Mouse (Mus musculus) large intestine, adult 2 months (tissue): ENCODE results near the gene Gpr68. TPM values are rescaled to one million over a fixed set of nuclear protein-coding genes. Genes with fewer than 3 reads are reported as not detected.
A peak's percentile ranks its signal among the peaks of the same experiment; 100 is the strongest.

ENCODE experiments used
- DNase-seq: peaks from one replicate; pipeline ENCODE4 v3.0.0-alpha.2; 2012; ENCODE audit warnings: low read depth, low spot score
- WGBS: fragments of 180-500 bp; shearing (Covaris S2); methylation state at CpG from one replicate; pipeline ENCODE4 v1.1.7; 2018; 5-methylcytosine and 5-hydroxymethylcytosine counted together
- polyA plus RNA-seq: library from polyadenylated mRNA; depleted of rRNA; stranded (reverse); fragments of >200 nt; gene quantifications from 2 replicates; pipeline ENCODE4 v1.2.3, GENCODE M21; 2012

Gene Gpr68
- polyA plus RNA-seq, 1 experiment = 3.0 TPM

GRCm38 (mm10) chr12:100925644-100926619, 17.9 kb upstream of the Gpr68 start:
- DNase-seq = peak; percentile 53
- 73% methylated on average over 14 of the region's 14 CpGs for WGBS

- 80% methylated on average over 15 of the region's 15 CpGs for WGBS
These were observed 16.8 kb upstream of the Gpr68 start for GRCm38 (mm10) chr12:100924646-100925339.

GRCm38 (mm10) chr12:100910731-100911130, 2.7 kb upstream of the Gpr68 start:
- no peak for DNase-seq
- 73% methylated on average over 12 of the region's 12 CpGs for WGBS

More at GRCm38 (mm10) chr12:100924646-100925339, 16.8 kb upstream of the Gpr68 start:
- no peak for DNase-seq

DNA sequence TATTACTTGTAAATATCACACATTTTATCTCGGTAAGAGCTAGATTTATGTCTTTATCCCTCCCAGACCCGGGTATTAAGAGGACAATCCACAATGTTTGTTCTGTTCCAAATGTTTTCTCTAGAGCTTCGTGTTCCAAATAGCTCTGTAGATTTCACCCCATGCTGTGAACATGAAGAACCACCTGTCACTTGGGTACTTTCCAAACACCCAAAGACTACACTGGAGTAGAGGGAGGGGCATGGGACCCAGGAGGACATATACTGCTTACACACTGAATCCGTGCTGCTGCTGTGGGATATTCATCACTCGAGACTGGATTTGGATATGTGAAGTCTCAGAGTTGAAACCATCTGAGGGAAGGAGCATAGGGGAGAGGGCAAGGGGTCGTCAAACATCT, 1.8 kb upstream of the Gpr68 start:
- 21% methylated on average over 6 of the region's 6 CpGs for WGBS
- peak; percentile 28 for DNase-seq

DNA sequence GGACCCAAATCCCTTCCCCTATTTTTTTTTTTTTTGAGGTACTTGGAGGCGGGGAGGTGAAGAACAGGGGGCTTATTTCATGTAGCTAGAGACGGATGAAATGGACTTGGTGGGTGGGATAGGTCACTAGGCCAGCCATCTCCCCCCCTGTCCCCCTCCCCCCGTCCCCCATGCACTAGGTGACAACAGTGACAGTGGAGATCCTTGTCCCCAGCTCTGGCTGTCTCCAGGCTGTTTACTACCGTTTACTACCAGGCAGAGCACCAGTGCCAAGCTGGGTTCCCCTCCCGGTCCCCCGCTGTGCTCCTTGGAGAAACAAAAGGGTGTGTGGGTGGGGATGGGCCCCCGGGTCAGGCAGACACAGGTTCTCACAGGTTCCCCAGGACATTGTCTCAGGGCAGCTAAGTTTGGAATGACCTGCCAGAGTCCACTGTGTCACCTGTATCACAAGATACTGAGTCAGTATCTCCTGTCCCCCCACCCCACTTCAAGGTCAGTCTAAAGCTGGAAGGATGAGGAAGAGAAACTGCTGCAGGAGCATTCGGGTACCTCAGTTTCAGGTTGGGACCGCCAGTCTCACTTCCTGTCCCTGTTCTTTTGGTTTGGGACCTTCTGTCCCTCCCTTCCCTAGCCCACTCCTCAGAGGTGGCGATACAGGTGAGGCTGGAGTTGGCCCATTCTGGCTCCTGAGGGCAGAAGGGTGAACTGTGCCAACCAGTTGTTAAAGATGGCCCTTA, 468 bp upstream of the Gpr68 start:
- WGBS = 36% methylated on average over 10 of the region's 10 CpGs
- no peak for DNase-seq

- DNase-seq = no peak
- 89% methylated on average over 5 of the region's 5 CpGs for WGBS
These were observed 1.1 kb downstream of the Gpr68 start for GRCm38 (mm10) chr12:100906861-100907260.

DNA sequence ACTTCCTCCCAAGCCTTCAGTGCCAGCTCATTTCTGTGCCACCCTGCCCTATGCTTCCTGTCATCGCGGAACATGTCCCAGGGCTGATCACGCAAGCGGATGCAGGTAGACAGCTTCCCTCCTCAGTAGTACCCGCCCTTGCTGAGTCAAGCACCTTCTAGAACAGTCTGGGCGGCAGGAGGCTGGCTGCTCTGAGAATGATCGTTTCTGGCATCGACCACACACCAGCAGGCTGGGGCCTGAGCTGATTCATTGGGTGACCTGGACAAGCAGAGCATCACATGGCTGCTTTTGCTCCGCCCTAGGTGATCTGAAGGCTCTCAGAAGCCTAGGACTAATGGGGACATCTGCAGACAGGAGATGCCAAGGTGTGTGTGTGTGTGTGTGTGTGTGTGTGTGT, 4.2 kb downstream of the Gpr68 start:
- WGBS = 79% methylated on average over 9 of the region's 9 CpGs

DNA sequence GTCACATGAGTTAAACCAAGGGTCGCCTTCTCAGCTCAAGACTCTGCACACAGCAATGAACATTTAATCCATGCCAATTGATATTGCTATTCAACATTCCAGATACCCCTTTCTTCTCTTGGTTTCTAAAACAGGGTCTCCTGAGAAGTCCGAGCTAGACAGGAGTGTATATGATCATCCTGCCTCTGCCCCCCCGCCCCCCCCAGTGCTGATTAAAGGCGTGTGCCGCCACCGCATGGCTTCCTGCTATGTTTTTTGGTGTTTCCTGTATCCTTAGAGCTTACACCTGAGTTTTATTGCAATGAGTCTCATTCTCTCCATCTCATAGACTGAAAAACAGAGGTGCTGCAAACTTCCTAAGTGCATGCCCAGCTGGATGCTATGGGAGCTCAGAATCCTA, 6.6 kb downstream of the Gpr68 start:
- 50% methylated on average over 6 of the region's 6 CpGs for WGBS
- DNase-seq = no peak

More for the DNA sequence above, 4.2 kb downstream of the Gpr68 start:
- no peak for DNase-seq

- no peak for DNase-seq
- WGBS = 55% methylated on average over 6 of the region's 6 CpGs
These were observed 7.1 kb downstream of the Gpr68 start for GRCm38 (mm10) chr12:100900901-100901300.

DNA sequence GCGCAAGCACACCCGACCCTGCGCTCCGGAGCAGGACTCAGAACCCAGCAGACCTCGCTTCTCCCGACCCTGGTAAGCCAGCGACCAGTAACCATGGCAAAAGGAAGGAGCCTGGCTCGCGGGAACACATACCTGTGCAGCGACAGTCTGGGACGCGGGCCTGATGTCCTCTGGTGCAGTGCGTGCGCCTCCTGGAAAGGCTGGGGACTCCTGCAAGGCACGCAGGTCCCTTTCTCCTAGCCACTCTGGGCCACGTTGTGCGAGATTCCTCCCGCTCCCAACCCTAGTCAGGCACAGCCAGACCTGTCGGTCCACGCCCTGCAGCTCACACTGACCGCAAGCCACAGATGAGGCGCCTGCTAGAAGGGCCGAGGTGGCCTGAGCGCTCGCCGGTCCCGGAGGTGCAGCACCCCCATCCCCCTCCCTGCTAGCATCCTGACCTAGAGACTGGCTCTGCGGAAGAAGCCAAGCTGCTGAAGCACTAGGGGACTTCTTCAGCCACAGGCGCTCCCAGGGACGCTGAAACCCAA, 8.8 kb downstream of the Gpr68 start:
- WGBS = 1% methylated on average over 30 of the region's 30 CpGs
- DNase-seq = no peak

DNA sequence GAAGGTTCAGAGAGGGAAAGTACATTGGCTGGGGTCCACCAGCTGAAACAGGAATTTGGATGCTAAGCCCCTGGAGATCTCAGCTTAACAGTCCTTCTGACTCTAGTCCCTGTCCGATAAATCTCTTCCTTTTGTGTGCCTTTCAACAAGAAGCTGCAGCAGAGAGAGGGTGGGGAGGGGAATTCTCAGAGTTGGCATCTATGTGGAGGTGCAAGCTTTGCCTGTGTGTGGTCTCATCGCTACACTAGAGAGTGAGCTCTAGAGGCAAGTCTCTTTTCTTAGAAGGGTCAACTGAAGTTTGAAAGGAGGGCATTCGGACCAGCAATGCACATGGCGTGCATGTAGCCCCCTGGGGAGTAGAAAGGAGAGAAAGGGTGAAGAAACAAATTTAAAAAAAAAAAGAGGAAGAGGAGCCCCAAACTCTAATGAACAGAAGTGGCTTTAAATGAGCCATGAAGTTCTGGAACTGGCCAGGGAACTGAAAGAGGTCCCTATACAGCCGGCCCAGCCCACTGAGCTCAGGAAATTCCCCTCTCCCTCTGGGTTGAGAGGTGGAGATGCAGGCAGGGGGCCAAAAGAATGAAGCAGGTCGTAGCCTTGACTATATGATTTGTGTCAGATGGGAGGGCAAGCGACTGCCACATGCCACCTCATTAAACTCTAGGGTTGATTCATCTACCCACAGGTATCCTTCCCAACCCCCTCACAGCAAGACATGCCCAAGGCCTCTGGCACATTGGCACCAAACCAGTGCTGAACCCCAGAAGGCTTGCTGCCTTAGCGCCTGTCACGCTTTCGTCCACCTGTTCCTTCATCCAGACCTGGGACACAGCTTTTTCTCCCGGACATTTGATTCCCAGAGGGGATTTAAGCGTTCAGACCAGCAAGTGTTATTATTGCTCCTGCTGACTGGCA, 10.0 kb downstream of the Gpr68 start:
- DNase-seq = no peak
- WGBS = 36% methylated on average over 12 of the region's 12 CpGs

DNA sequence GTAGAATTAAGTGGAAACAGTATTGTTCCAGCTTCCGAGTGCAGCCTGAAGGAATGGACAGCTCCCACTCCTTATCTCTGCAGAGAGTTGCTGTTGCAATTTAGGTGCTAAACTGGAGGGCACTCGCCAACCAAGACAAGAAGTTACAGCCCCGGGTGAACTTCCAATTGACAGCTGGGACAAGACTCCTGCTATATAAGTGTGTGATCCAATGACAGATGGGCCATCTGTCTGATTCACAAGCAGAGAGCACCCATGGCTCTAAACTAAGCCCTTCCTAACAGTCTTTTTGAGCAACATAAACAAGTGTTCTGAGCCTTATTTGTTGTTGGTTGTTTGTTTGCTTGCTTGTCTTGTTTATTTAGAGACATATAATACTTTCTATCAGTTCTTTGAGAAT, 11.3 kb downstream of the Gpr68 start:
- DNase-seq = no peak
- whole genome bisulfite sequencing = 50% methylated on average over 3 of the region's 3 CpGs

DNA sequence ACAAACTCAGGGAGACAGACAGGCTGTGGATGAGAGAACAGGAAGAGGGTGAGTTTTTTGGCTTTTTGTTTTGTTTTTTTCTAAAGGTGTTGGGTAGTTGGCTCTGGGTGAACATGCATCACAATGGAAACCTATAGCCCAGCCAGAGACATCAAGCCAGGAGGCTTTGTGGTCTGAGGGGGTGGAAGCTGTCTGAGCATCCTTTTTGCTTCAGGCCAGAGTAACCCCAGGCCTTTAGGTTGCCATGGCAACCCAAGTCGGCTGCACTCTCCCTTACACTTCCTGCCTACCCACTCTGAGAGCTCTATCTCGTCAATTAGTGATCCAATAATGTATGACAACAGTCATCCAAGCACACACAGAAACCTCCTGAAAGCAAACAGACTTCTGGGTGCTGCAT, 12.5 kb downstream of the Gpr68 start:
- no peak for DNase-seq
- 19% methylated on average over 2 of the region's 2 CpGs for WGBS

DNA sequence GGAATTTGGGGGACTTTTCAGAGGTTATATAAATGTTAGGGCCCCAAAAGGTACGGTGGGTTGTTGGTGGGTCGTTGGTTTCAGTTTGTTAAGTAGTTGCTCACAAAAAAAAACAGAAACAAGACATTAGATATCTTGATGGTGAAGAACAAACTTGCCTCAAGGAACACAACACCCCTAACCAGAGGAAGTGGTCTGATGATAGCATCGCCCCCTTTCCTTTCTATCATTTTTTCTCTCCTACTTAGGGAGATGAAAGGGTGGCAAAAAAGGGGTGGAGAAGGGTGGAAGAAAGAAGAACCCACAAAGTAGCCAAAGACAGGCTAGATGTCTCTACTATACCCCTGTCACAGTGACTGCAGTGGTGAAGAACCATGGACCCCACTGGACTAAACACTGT, 17.4 kb downstream of the Gpr68 start:
- WGBS = 83% methylated on average over 3 of the region's 3 CpGs
- DNase-seq = no peak

DNA sequence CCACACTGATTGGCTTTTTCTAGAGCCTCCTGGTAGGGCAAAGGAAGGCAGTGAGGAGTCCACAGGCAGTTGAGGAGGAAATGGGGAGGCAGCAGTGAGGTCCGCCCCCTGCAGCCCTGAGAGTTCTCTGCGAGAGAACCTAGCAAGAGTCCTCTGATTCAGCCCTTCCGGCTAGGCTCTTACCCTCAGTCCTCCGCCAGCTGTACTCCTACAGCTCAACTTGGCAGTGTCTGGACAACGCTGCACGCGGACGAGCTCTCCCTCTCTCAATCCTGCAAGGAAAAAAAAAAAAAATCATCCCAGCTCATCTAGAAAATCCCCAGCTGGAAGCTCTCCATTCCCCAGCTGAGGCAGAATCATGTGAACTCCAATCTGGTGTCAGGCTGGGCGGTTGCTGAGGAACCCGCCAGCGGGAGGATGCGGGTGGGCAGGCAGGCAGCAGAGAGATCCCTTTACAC, 20.2 kb downstream of the Gpr68 start:
- WGBS = 36% methylated on average over 12 of the region's 12 CpGs
- no peak for DNase-seq

DNA sequence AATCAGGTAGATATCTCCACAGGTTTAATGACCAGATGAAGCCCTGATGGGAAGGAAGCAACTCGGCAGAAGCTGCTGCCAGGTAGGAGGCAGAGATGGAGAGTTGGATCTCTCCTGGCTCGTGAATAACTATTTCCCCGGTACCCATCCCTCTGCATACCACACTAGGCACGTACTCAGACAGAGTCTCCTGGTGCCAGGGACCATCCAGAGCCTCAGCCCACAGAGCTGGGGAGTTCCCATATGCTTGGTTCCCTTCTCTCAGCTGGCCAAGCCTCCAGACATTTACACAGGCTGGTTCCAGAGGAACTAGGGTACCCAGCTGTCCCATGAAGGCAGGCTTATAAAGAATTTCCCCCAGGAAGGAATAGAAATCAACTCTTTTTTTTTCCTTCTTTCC, 21.1 kb downstream of the Gpr68 start:
- 83% methylated on average over 4 of the region's 4 CpGs for WGBS
- DNase-seq = no peak

GRCm38 (mm10) chr12:100885585-100885984, 22.4 kb downstream of the Gpr68 start:
- no peak for DNase-seq
- 90% methylated on average over 3 of the region's 3 CpGs for WGBS

DNA sequence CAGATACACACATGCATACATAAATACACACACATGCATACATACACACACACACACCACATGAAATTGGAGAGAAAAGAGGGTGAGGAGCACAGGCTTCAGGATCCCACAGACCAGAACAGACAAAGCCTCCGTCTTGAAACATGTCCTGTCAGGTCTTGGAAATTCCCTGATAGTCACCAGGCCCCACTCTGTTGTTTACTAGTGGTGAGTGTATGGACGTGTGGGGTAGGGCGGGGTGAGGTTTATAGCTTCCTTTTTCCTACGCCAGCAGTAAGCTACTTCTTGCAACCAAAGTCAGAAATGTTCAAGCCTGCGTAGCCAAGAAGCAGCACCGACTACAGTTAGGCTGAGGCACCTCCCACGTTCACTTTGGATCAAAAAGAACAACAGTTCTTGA, 24.8 kb downstream of the Gpr68 start:
- DNase-seq = no peak
- 5% methylated on average over 7 of the region's 7 CpGs for WGBS

- WGBS = 92% methylated on average over 16 of the region's 16 CpGs
- no peak for DNase-seq
These were observed 29.4 kb downstream of the Gpr68 start for GRCm38 (mm10) chr12:100878556-100878955.
